Mouse (Mus musculus) heart, adult 2 months (tissue): Measurements from ENCODE around the gene Brd7. TPM values are rescaled to one million over a fixed set of nuclear protein-coding genes. Genes with fewer than 3 reads are reported as not detected.

Source experiments
- DNase-seq, 2 experiments: peaks; one replicate each; pipeline ENCODE4 v3.0.0; 2021
- H3K27ac ChIP-seq: fragments of 200-600 bp; 2 replicates; pipeline ENCODE4 v1.8.1; 2022
- H3K27me3 ChIP-seq: fragments of 200-500 bp; 2 replicates; pipeline ENCODE4 v1.6.1; 2012; ENCODE audit warnings: mild to moderate bottlenecking, low read length, inconsistent platforms, mixed read lengths; ENCODE audit not compliant: control insufficient read depth, insufficient read depth
- H3K36me3 ChIP-seq: fragments of 200-500 bp; 2 replicates; pipeline ENCODE4 v1.6.1; 2012; ENCODE audit warnings: low read length, inconsistent platforms; ENCODE audit not compliant: control insufficient read depth, insufficient read depth
- H3K4me1 ChIP-seq: fragments of 200-500 bp; 2 replicates; pipeline ENCODE4 v1.6.1; 2011; ENCODE audit warnings: low read length; ENCODE audit not compliant: control insufficient read depth, insufficient read depth
- H3K4me3 ChIP-seq: fragments of 200-600 bp; 2 replicates; pipeline ENCODE4 v1.8.1; 2022
- H3K79me2 ChIP-seq: fragments of 200-500 bp; replicated peaks from 2 replicates; pipeline ENCODE4 v1.6.1; 2012; ENCODE audit warnings: mild to moderate bottlenecking, inconsistent platforms, low read length, moderate library complexity, mixed read lengths; ENCODE audit not compliant: control insufficient read depth, insufficient read depth
- H3K9ac ChIP-seq: fragments of 200-500 bp; 2 replicates; pipeline ENCODE4 v1.6.1; 2012; ENCODE audit warnings: low read depth, mild to moderate bottlenecking, control low read depth, inconsistent platforms, low read length, mixed read lengths
- CTCF ChIP-seq: fragments of 200-600 bp; IDR thresholded peaks from 2 replicates; pipeline ENCODE4 v1.8.1; 2022; ENCODE audit warnings: antibody characterized with exemption, mild to moderate bottlenecking, moderate library complexity
- EP300 ChIP-seq: fragments of 200-500 bp; IDR thresholded peaks from 2 replicates; pipeline ENCODE4 v1.6.1; 2011; ENCODE audit warnings: low read depth, low read length, control low read depth; ENCODE audit not compliant: insufficient read depth
- POLR2A ChIP-seq: fragments of 200-500 bp; IDR thresholded peaks from 2 replicates; pipeline ENCODE4 v1.6.1; 2011; ENCODE audit warnings: mild to moderate bottlenecking, low read depth, low read length, control low read depth; ENCODE audit not compliant: insufficient read depth
- WGBS: fragments of 180-500 bp; shearing (Covaris S2); methylation state at CpG from one replicate; pipeline ENCODE4 v1.1.7; 2018; 5-methylcytosine and 5-hydroxymethylcytosine counted together
- intact Hi-C: fragments of 180-260 bp; cut with DNase I; formaldehyde crosslinking; loops from one replicate; pipeline ENCODE4 v1.15.1; 2025
- polyA plus RNA-seq: library from polyadenylated mRNA; depleted of rRNA; stranded (reverse); fragments of >200 nt; gene quantifications from 2 replicates; pipeline ENCODE4 v1.2.3, GENCODE M21; 2012
- total RNA-seq, 2 experiments: library from RNA; stranded (reverse); gene quantifications; 2 replicates each; pipeline ENCODE4 v1.2.3; 2021

Gene Brd7
- total and polyA plus RNA-seq, 3 experiments = 30.9 to 79.0 (median 78.9) TPM

- H3K36me3 ChIP-seq = no peaks in the 10 kb centered on the region
- H3K79me2 ChIP-seq = no peaks in the 10 kb centered on the region
- H3K4me1 ChIP-seq = no peaks in the 10 kb centered on the region
- H3K27me3 ChIP-seq = no peaks in the 10 kb centered on the region
- no peak overlapping the region for H3K4me3 ChIP-seq
- H3K9ac ChIP-seq = no peak overlapping the region
- intact Hi-C loops = no loop called here
- DNase-seq = no peak
- TF ChIP-seq POLR2A (no peak), EP300 (no peak), CTCF (peak; percentile 76)
- no peak overlapping the region for H3K27ac ChIP-seq
- 87% methylated on average over 1 of the region's 1 CpGs for WGBS
Observed at GRCm38 (mm10) chr8:88390749-88391148, 28.8 kb upstream of the Brd7 start.

- H3K79me2 ChIP-seq = no peaks in the 10 kb centered on the region
- H3K27ac ChIP-seq = no peak overlapping the region
- no peaks in the 10 kb centered on the region for H3K27me3 ChIP-seq
- no peak overlapping the region for H3K9ac ChIP-seq
- TF ChIP-seq POLR2A (no peak), EP300 (no peak), CTCF (no peak)
- no peak for DNase-seq
- H3K4me3 ChIP-seq = no peak overlapping the region
- WGBS = 72% methylated on average over 7 of the region's 7 CpGs
- H3K36me3 ChIP-seq = no peaks in the 10 kb centered on the region
- intact Hi-C loops = no loop called here
- H3K4me1 ChIP-seq = no peaks in the 10 kb centered on the region
Observed at GRCm38 (mm10) chr8:88388691-88389239, 26.8 kb upstream of the Brd7 start.

- Histone ChIP-seq H3K9ac (no peak overlapping the region), H3K4me1 (no peaks in the 10 kb centered on the region), H3K4me3 (no peak overlapping the region), H3K27ac (no peak overlapping the region), H3K36me3 (no peaks in the 10 kb centered on the region), H3K79me2 (no peaks in the 10 kb centered on the region), H3K27me3 (no peaks in the 10 kb centered on the region)
- TF ChIP-seq CTCF = no peak
- no peak for TF ChIP-seq POLR2A
- no peak for TF ChIP-seq EP300
- no peak for DNase-seq
- intact Hi-C loops = no loop called here
- WGBS = 52% methylated on average over 8 of the region's 8 CpGs
Observed at GRCm38 (mm10) chr8:88387874-88388273, 25.9 kb upstream of the Brd7 start.

GRCm38 (mm10) chr8:88383164-88383556 lies 21.2 kb upstream of the Brd7 start:
- Histone ChIP-seq H3K4me3 (no peak overlapping the region), H3K4me1 (0 out of 2 replicates have a peak, but pooled peaks cover 1% of the 10 kb centered on the region), H3K79me2 (no peaks in the 10 kb centered on the region), H3K9ac (no peak overlapping the region), H3K36me3 (no peaks in the 10 kb centered on the region), H3K27me3 (no peaks in the 10 kb centered on the region), H3K27ac (no peak overlapping the region)
- WGBS = 93% methylated on average over 2 of the region's 2 CpGs
- no peak for TF ChIP-seq POLR2A
- no peak for TF ChIP-seq EP300
- TF ChIP-seq CTCF = peak; percentile 42
- intact Hi-C loops = no loop called here
- DNase-seq = no peak

GRCm38 (mm10) chr8:88382311-88383163 lies 20.5 kb upstream of the Brd7 start:
- WGBS = 85% methylated on average over 31 of the region's 31 CpGs
- no peaks in the 10 kb centered on the region for H3K27me3 ChIP-seq
- no peak overlapping the region for H3K27ac ChIP-seq
- TF ChIP-seq POLR2A (no peak), CTCF (no peak), EP300 (no peak)
- intact Hi-C loops = no loop called here
- no peak overlapping the region for H3K4me3 ChIP-seq
- 0 out of 2 replicates have a peak, but pooled peaks cover 1% of the 10 kb centered on the region for H3K4me1 ChIP-seq
- no peak overlapping the region for H3K9ac ChIP-seq
- no peaks in the 10 kb centered on the region for H3K79me2 ChIP-seq
- DNase-seq = no peak
- no peaks in the 10 kb centered on the region for H3K36me3 ChIP-seq

- DNase-seq = peak; percentile 34 to 48
Observed at GRCm38 (mm10) chr8:88380497-88380896, 18.5 kb upstream of the Brd7 start.

More at GRCm38 (mm10) chr8:88380497-88380896, 18.5 kb upstream of the Brd7 start:
- Histone ChIP-seq H3K27me3 (no peaks in the 10 kb centered on the region), H3K4me3 (no peak overlapping the region), H3K79me2 (no peaks in the 10 kb centered on the region), H3K36me3 (no peaks in the 10 kb centered on the region), H3K27ac (peak overlapping the region; percentile 26; the same call in 1 of the 2 replicates), H3K9ac (no peak overlapping the region), H3K4me1 (0 out of 2 replicates have a peak, but pooled peaks cover 1% of the 10 kb centered on the region)
- 43% methylated on average over 7 of the region's 7 CpGs for WGBS
- TF ChIP-seq EP300 (no peak), POLR2A (no peak), CTCF (no peak)
- intact Hi-C loops = no loop called here
